Mouse (Mus musculus) CH12.LX (cell line): ENCODE measurements around the gene Zfp324. TPM values are rescaled to one million over a fixed set of nuclear protein-coding genes. Genes with fewer than 3 reads are reported as not detected.

Experiments
- DNase-seq: peaks from one replicate; pipeline ENCODE4 v3.0.0-alpha.2; 2013; ENCODE audit errors: extremely low read depth
- H3K27ac ChIP-seq: 2 replicates; pipeline ENCODE4 v1.5.1; 2012; ENCODE audit warnings: low read depth, mild to moderate bottlenecking, control low read depth, moderate library complexity; ENCODE audit not compliant: insufficient read depth
- H3K27me3 ChIP-seq: replicated peaks from 2 replicates; pipeline ENCODE3; 2012; ENCODE audit warnings: inconsistent platforms
- H3K36me3 ChIP-seq, 2 experiments: replicated peaks in 1 of 2; 2 replicates each; pipeline versions ENCODE3 to v1.6.1; 2012; ENCODE audit warnings: inconsistent platforms in 1 of 2, low read length in 1 of 2, mild to moderate bottlenecking in 1 of 2, mixed read lengths in 1 of 2, moderate library complexity in 1 of 2; ENCODE audit not compliant: control insufficient read depth in 1 of 2, insufficient read depth in 1 of 2
- H3K4me1 ChIP-seq, 2 experiments: 2 replicates each; pipeline ENCODE4 v1.6.1; 2012; ENCODE audit warnings: inconsistent platforms in 1 of 2, moderate library complexity in 1 of 2; ENCODE audit not compliant: insufficient read depth in 2 of 2, control insufficient read depth in 1 of 2
- H3K4me2 ChIP-seq: 2 replicates; pipeline ENCODE4 v1.6.1; 2012; ENCODE audit warnings: low read depth, mild to moderate bottlenecking, control low read depth; ENCODE audit not compliant: poor library complexity, insufficient read depth, severe bottlenecking
- H3K4me3 ChIP-seq, 3 experiments: fragments of 150-350 bp in 1 of 3; sonication (generic) in 1 of 3; replicated peaks in 1 of 3; 2 replicates each; pipeline versions ENCODE3 to v1.5.1; 2011 to 2012; ENCODE audit warnings: low read depth in 2 of 3, low read length in 2 of 3, mild to moderate bottlenecking in 2 of 3, moderate library complexity in 2 of 3, control low read depth in 1 of 3, improper control_type of control experiment in 1 of 3, inconsistent platforms in 1 of 3, mixed read lengths in 1 of 3; ENCODE audit not compliant: poor library complexity in 1 of 3
- H3K79me2 ChIP-seq: replicated peaks from 2 replicates; pipeline ENCODE4 v1.6.1; 2012; ENCODE audit warnings: mild to moderate bottlenecking, moderate library complexity; ENCODE audit not compliant: control insufficient read depth, poor library complexity, insufficient read depth, severe bottlenecking; ENCODE audit errors: extremely low read depth
- H3K9ac ChIP-seq: 2 replicates; pipeline ENCODE4 v1.6.1; 2012; ENCODE audit warnings: low read depth, mild to moderate bottlenecking, control low read depth, moderate library complexity; ENCODE audit not compliant: insufficient read depth
- H3K9me3 ChIP-seq: replicated peaks from 2 replicates; pipeline ENCODE3; 2012; ENCODE audit warnings: low read length, inconsistent platforms, mixed read lengths
- CHD1 ChIP-seq: IDR thresholded peaks from 2 replicates; pipeline ENCODE4 v1.6.1; 2012; ENCODE audit warnings: low read depth, low read length, improper control_type of control experiment, inconsistent platforms
- E2F4 ChIP-seq: IDR thresholded peaks from 2 replicates; pipeline ENCODE4 v1.6.1; 2011; ENCODE audit warnings: low read depth, low read length, improper control_type of control experiment; ENCODE audit not compliant: insufficient replicate concordance
- GABPA ChIP-seq: IDR thresholded peaks from 2 replicates; pipeline ENCODE4 v1.6.1; 2012; ENCODE audit warnings: low read depth, low read length, improper control_type of control experiment, inconsistent platforms; ENCODE audit not compliant: insufficient replicate concordance
- JUN ChIP-seq: IDR thresholded peaks from 2 replicates; pipeline ENCODE4 v1.6.1; 2011; ENCODE audit warnings: low read depth, mild to moderate bottlenecking, low read length, improper control_type of control experiment, moderate library complexity; ENCODE audit not compliant: insufficient read depth
- KAT2A ChIP-seq: IDR thresholded peaks from 2 replicates; pipeline ENCODE4 v1.6.1; 2012; ENCODE audit warnings: low read length, improper control_type of control experiment, inconsistent platforms; ENCODE audit not compliant: insufficient replicate concordance
- MEF2A ChIP-seq: IDR thresholded peaks from 2 replicates; pipeline ENCODE4 v1.6.1; 2014; ENCODE audit warnings: low read depth, mild to moderate bottlenecking, inconsistent platforms, low read length, improper control_type of control experiment, borderline replicate concordance
- MXI1 ChIP-seq: IDR thresholded peaks from 2 replicates; pipeline ENCODE4 v1.6.1; 2011; ENCODE audit warnings: mild to moderate bottlenecking, low read depth, low read length, improper control_type of control experiment
- NELFE ChIP-seq: IDR thresholded peaks from 2 replicates; pipeline ENCODE4 v1.6.1; 2011; ENCODE audit warnings: low read depth, low read length, improper control_type of control experiment
- NRF1 ChIP-seq: IDR thresholded peaks from 2 replicates; pipeline ENCODE4 v1.6.1; 2014; ENCODE audit warnings: low read depth, mild to moderate bottlenecking, inconsistent platforms, low read length, improper control_type of control experiment, moderate library complexity
- PAX5 ChIP-seq: IDR thresholded peaks from 2 replicates; pipeline ENCODE4 v1.6.1; 2012; ENCODE audit warnings: low read length, inconsistent platforms, mixed read lengths
- POLR2A ChIP-seq: IDR thresholded peaks from 2 replicates; pipeline ENCODE4 v1.6.1; 2011; ENCODE audit warnings: low read depth, mild to moderate bottlenecking, improper control_type of control experiment, low read length
- RAD21 ChIP-seq: IDR thresholded peaks from 2 replicates; pipeline ENCODE4 v1.6.1; 2011; ENCODE audit warnings: low read depth, mild to moderate bottlenecking, low read length, improper control_type of control experiment, moderate library complexity
- SMC3 ChIP-seq: IDR thresholded peaks from 2 replicates; pipeline ENCODE4 v1.6.1; 2011; ENCODE audit warnings: low read depth, low read length, improper control_type of control experiment
- TBP ChIP-seq: conservative IDR thresholded peaks from 2 replicates; pipeline ENCODE4 v1.6.1; 2011; ENCODE audit warnings: low read depth, low read length, improper control_type of control experiment
- USF2 ChIP-seq: conservative IDR thresholded peaks from 2 replicates; pipeline ENCODE4 v1.6.1; 2011; ENCODE audit warnings: low read depth, low read length, improper control_type of control experiment
- ZKSCAN1 ChIP-seq: IDR thresholded peaks from 2 replicates; pipeline ENCODE4 v1.6.1; 2012; ENCODE audit warnings: low read depth, inconsistent platforms, low read length, improper control_type of control experiment, borderline replicate concordance
- ZMIZ1 ChIP-seq: IDR thresholded peaks from 2 replicates; pipeline ENCODE4 v1.6.1; 2012; ENCODE audit warnings: low read depth, mild to moderate bottlenecking, inconsistent platforms, low read length, improper control_type of control experiment
- dilution Hi-C: fragments of 300-500 bp; cut with MboI; formaldehyde crosslinking; loops from 2 replicates; pipeline ENCODE4 v1.14.3; 2020; ENCODE audit warnings: low sequenced_read_pairs; ENCODE audit not compliant: extremely low pct_unique_long_range_greater_than_20kb, extremely low pct_ligation_motif_present
- in situ Hi-C: fragments of 300-500 bp; cut with MboI; formaldehyde crosslinking; loops from 3 replicates; pipeline ENCODE4 v1.14.3; 2019; ENCODE audit warnings: low sequenced_read_pairs, low pct_ligation_motif_present, low pct_unique_long_range_greater_than_20kb, mixed read lengths
- polyA plus RNA-seq: library from polyadenylated mRNA; unstranded; fragments of >175 nt; gene quantifications from 2 replicates; pipeline ENCODE4 v1.2.1, GENCODE M21; 2012; ENCODE audit warnings: low read depth; ENCODE audit not compliant: insufficient read length
- total RNA-seq, 2 experiments: library from RNA; depleted of rRNA; stranded (reverse); fragments of 300-350 nt in 1 of 2; fragments of >200 nt in 1 of 2; gene quantifications; 2 replicates each; pipeline ENCODE4 v1.2.3; 2012 to 2014

Gene Zfp324
- total and polyA plus RNA-seq, 3 experiments = 3.8 to 7.3 (median 6.4) TPM

- Histone ChIP-seq H3K4me3 (peak overlapping the region; percentile 72 to 78 (median 74)), H3K4me2 (peak overlapping the region; percentile 85), H3K4me1 (peaks cover 5 to 27% of the 10 kb centered on the region in 2 experiments), H3K79me2 (peaks cover 23% of the 10 kb centered on the region), H3K9me3 (no peaks in the 10 kb centered on the region), H3K36me3 (peaks cover 41 to 50% of the 10 kb centered on the region in 2 experiments), H3K27me3 (no peaks in the 10 kb centered on the region)
- dilution Hi-C loops = no loop called here
- DNase-seq = no peak
- TF ChIP-seq ZKSCAN1 = no peak
- TF ChIP-seq ZMIZ1 = no peak
- TF ChIP-seq MXI1 = no peak
- no peak for TF ChIP-seq POLR2A
- no peak for TF ChIP-seq CHD1
- no peak for TF ChIP-seq NRF1
- TF ChIP-seq USF2 = no peak
- TF ChIP-seq MEF2A = no peak
- TF ChIP-seq GABPA = no peak
- TF ChIP-seq JUN = no peak
- no peak for TF ChIP-seq E2F4
- TF ChIP-seq NELFE = no peak
- TF ChIP-seq RAD21 = no peak
- TF ChIP-seq, all 38 proteins: peak for 0
- H3K27ac ChIP-seq = no peak overlapping the region
- in situ Hi-C loops = loop anchor here (10.0 kb wide), 2 partner anchors 62 to 122 kb away; no protein-coding TSS in a partner anchor
- peak overlapping the region; percentile 86 for H3K9ac ChIP-seq
Measured at GRCm38 (mm10) chr7:12922729-12923128, 42.9 kb upstream of the Zfp324 start.

- H3K4me1 ChIP-seq = peaks cover 5 to 24% of the 10 kb centered on the region in 2 experiments
- H3K4me3 ChIP-seq = no peak overlapping the region
- no peak overlapping the region for H3K9ac ChIP-seq
- H3K27me3 ChIP-seq = no peaks in the 10 kb centered on the region
- peaks cover 23% of the 10 kb centered on the region for H3K79me2 ChIP-seq
- H3K36me3 ChIP-seq = peaks cover 47 to 74% of the 10 kb centered on the region in 2 experiments
- DNase-seq = no peak
- TF ChIP-seq TBP (no peak), MXI1 (no peak), SMC3 (no peak), PAX5 (no peak), KAT2A (no peak)
- H3K9me3 ChIP-seq = no peaks in the 10 kb centered on the region
- in situ Hi-C loops = loop anchor here (10.0 kb wide), 2 partner anchors 58 to 118 kb away; no protein-coding TSS in a partner anchor
- no peak overlapping the region for H3K4me2 ChIP-seq
- H3K27ac ChIP-seq = no peak overlapping the region
- dilution Hi-C loops = no loop called here
Measured at GRCm38 (mm10) chr7:12926316-12926715, 39.3 kb upstream of the Zfp324 start.
